Mouse (Mus musculus) embryonic facial prominence, embryonic 10.5 days (tissue): ENCODE results near the gene Tead1. TPM values are rescaled to one million over a fixed set of nuclear protein-coding genes. Genes with fewer than 3 reads are reported as not detected.
A peak's percentile ranks its signal among the peaks of the same experiment; 100 is the strongest.

Experiments
- DNase-seq: peaks from one replicate; pipeline ENCODE4 v3.0.0-alpha.2; 2017; ENCODE audit warnings: low spot score
- H3K27ac ChIP-seq: fragments of 300-500 bp; sonication (generic); replicated peaks from 2 replicates; pipeline ENCODE4 v1.5.1; 2016; ENCODE audit warnings: mild to moderate bottlenecking
- H3K27me3 ChIP-seq: fragments of 300-500 bp; sonication (generic); replicated peaks from 2 replicates; pipeline ENCODE4 v1.6.1; 2016; ENCODE audit warnings: low read depth, mild to moderate bottlenecking; ENCODE audit not compliant: poor library complexity, severe bottlenecking
- H3K36me3 ChIP-seq: fragments of 300-500 bp; sonication (generic); replicated peaks from 2 replicates; pipeline ENCODE4 v1.6.1; 2016; ENCODE audit warnings: mild to moderate bottlenecking, moderate library complexity
- H3K4me1 ChIP-seq: fragments of 300-500 bp; sonication (generic); 2 replicates; pipeline ENCODE4 v1.6.1; 2016
- H3K4me3 ChIP-seq: fragments of 300-500 bp; sonication (generic); 2 replicates; pipeline ENCODE4 v1.5.1; 2016; ENCODE audit warnings: mild to moderate bottlenecking, moderate library complexity
- H3K9me3 ChIP-seq: fragments of 300-500 bp; sonication (generic); 2 replicates; pipeline ENCODE4 v1.6.1; 2016; ENCODE audit warnings: mild to moderate bottlenecking
- WGBS: fragments of 180-500 bp; shearing (Covaris S2); methylation state at CpG from one replicate; pipeline ENCODE4 v1.1.7; 2016; 5-methylcytosine and 5-hydroxymethylcytosine counted together
- microRNA-seq: library from miRNA; unstranded; fragments of <30 nt; microRNA quantifications from one replicate; pipeline ENCODE4, GENCODE M21; 2017
- polyA plus RNA-seq: library from polyadenylated mRNA; unstranded; fragments of >200 nt; fragmentation: Nextera tagmentation; extraction: Ambion mirVana; gene quantifications from 2 replicates; pipeline ENCODE4 v1.2.1, GENCODE M21; 2016

Gene Tead1
- polyA plus RNA-seq, 1 experiment from 2014 or later: 23.5 TPM

GRCm38 (mm10) chr7:112937089-112937488 is 258.0 kb downstream of the Tead1 start:
- Histone ChIP-seq H3K4me1 (no peaks in the 10 kb centered on the region; the same call in 1 of the 2 replicates), H3K9me3 (no peaks in the 10 kb centered on the region), H3K36me3 (no peaks in the 10 kb centered on the region), H3K27me3 (no peaks in the 10 kb centered on the region), H3K27ac (no peak overlapping the region), H3K4me3 (no peak overlapping the region)
- no peak for DNase-seq
- 93% methylated on average over 8 of the region's 8 CpGs for WGBS

GRCm38 (mm10) chr7:112938959-112939358 is 259.8 kb downstream of the Tead1 start:
- no peaks in the 10 kb centered on the region; the same call in 1 of the 2 replicates for H3K4me1 ChIP-seq
- whole genome bisulfite sequencing: 57% methylated on average over 5 of the region's 5 CpGs
- no peak overlapping the region for H3K4me3 ChIP-seq

GRCm38 (mm10) chr7:112942567-112942966 is 263.4 kb downstream of the Tead1 start:
- Histone ChIP-seq H3K9me3 (no peaks in the 10 kb centered on the region), H3K4me3 (no peak overlapping the region), H3K4me1 (no peaks in the 10 kb centered on the region; the same call in 1 of the 2 replicates), H3K27me3 (no peaks in the 10 kb centered on the region), H3K27ac (no peak overlapping the region), H3K36me3 (no peaks in the 10 kb centered on the region)
- WGBS: 82% methylated on average over 5 of the region's 5 CpGs
- no peak for DNase-seq

More at GRCm38 (mm10) chr7:112938959-112939358, 259.8 kb downstream of the Tead1 start:
- no peak for DNase-seq
- Histone ChIP-seq H3K27ac (no peak overlapping the region), H3K27me3 (no peaks in the 10 kb centered on the region), H3K36me3 (no peaks in the 10 kb centered on the region), H3K9me3 (no peaks in the 10 kb centered on the region)

- Histone ChIP-seq H3K9me3 (no peaks in the 10 kb centered on the region), H3K27ac (no peak overlapping the region), H3K27me3 (no peaks in the 10 kb centered on the region), H3K4me3 (no peak overlapping the region), H3K36me3 (no peaks in the 10 kb centered on the region), H3K4me1 (no peaks in the 10 kb centered on the region; the same call in 1 of the 2 replicates)
- DNase-seq: no peak
- 90% methylated on average over 1 of the region's 1 CpGs for WGBS
These were observed 263.9 kb downstream of the Tead1 start for GRCm38 (mm10) chr7:112943056-112943455.

GRCm38 (mm10) chr7:112946706-112947105 is 267.6 kb downstream of the Tead1 start:
- Histone ChIP-seq H3K36me3 (no peaks in the 10 kb centered on the region), H3K27me3 (peaks cover 13% of the 10 kb centered on the region; the same call in 1 of the 2 replicates), H3K4me3 (no peak overlapping the region), H3K9me3 (no peaks in the 10 kb centered on the region), H3K4me1 (peaks cover 4% of the 10 kb centered on the region; the same call in 1 of the 2 replicates), H3K27ac (no peak overlapping the region)
- 63% methylated on average over 6 of the region's 6 CpGs for WGBS
- DNase-seq: no peak

- WGBS: under 1% methylated on average over 41 of the region's 41 CpGs
- H3K9me3 ChIP-seq: no peaks in the 10 kb centered on the region
- no peaks in the 10 kb centered on the region for H3K36me3 ChIP-seq
- H3K4me3 ChIP-seq: peak within 1 kb of the TSS; percentile 57
- peaks cover 41% of the 10 kb centered on the region for H3K4me1 ChIP-seq
- peak within 1 kb of the TSS; percentile 59 for H3K27ac ChIP-seq
- DNase-seq: peak; percentile 92
- H3K27me3 ChIP-seq: peaks cover 72% of the 10 kb centered on the region
These were observed 274.7 kb downstream of the Tead1 start, which contains the start of gene Rassf10 for GRCm38 (mm10) chr7:112953777-112954291. Gene Rassf10, plus strand, starts transcription at chr7:112953962.

- Histone ChIP-seq H3K9me3 (no peaks in the 10 kb centered on the region), H3K4me1 (peaks cover 38% of the 10 kb centered on the region), H3K27ac (peak overlapping the region; percentile 59), H3K4me3 (peak overlapping the region; percentile 57), H3K36me3 (no peaks in the 10 kb centered on the region), H3K27me3 (peaks cover 75% of the 10 kb centered on the region)
- 1% methylated on average over 82 of the region's 82 CpGs for WGBS
- DNase-seq: peak; percentile 57
These were observed 275.4 kb downstream of the Tead1 start for GRCm38 (mm10) chr7:112954351-112955102.

GRCm38 (mm10) chr7:112955103-112955827 is 276.1 kb downstream of the Tead1 start:
- H3K4me1 ChIP-seq: peaks cover 37% of the 10 kb centered on the region
- H3K9me3 ChIP-seq: no peaks in the 10 kb centered on the region
- peak overlapping the region; percentile 57 for H3K4me3 ChIP-seq
- peaks cover 75% of the 10 kb centered on the region for H3K27me3 ChIP-seq
- H3K27ac ChIP-seq: peak overlapping the region; percentile 59; the same call in 1 of the 2 replicates
- H3K36me3 ChIP-seq: no peaks in the 10 kb centered on the region
- DNase-seq: peak; percentile 65
- WGBS: 4% methylated on average over 40 of the region's 40 CpGs

- Histone ChIP-seq H3K27me3 (peaks cover 69% of the 10 kb centered on the region), H3K4me3 (peak overlapping the region; percentile 57)
- 31% methylated on average over 3 of the region's 3 CpGs for WGBS
These were observed 276.8 kb downstream of the Tead1 start for GRCm38 (mm10) chr7:112955955-112956354.

More at GRCm38 (mm10) chr7:112955955-112956354, 276.8 kb downstream of the Tead1 start:
- Histone ChIP-seq H3K4me1 (peaks cover 37% of the 10 kb centered on the region), H3K9me3 (no peaks in the 10 kb centered on the region), H3K27ac (no peak overlapping the region), H3K36me3 (no peaks in the 10 kb centered on the region)
- DNase-seq: no peak

Small RNAs within 50 kb of the gene (microRNA-seq; reads per million reads assigned to microRNA genes)
- gene Gm44462: not detected
